Mouse (Mus musculus): Measurements from ENCODE around the gene Slc9a8. TPM values are rescaled to one million over a fixed set of nuclear protein-coding genes. Genes with fewer than 3 reads are reported as not detected.
A peak's percentile ranks its signal among the peaks of the same experiment; 100 is the strongest.

Gene Slc9a8
- polyA plus RNA-seq, 1 experiment from 2014 or later, result 20.9 TPM

DNA sequence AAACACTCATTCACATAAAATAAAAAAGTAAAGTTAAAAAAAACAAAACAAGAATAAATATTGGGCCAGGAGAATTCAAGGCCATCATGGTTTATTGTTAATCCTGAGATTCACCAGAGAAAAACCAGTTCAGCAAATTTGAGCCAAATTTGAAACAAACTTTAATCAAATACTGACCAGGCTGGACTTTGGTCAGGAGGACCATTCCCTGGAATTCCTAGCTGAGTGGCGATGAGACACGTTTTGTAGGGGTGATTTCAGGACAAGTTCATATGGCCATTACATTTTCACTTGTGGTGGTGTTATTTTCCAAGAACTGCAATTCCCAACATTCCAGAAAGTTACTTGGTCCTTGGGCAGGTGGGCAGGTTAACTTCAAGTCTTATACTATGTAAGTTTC, 14.1 kb downstream of the Slc9a8 start:
- peaks cover 5% of the 10 kb centered on the region; the same call in 1 of the 2 replicates for H3K36me3 ChIP-seq
- no peaks in the 10 kb centered on the region for H3K4me1 ChIP-seq (replicated peaks)
- H3K9me3 ChIP-seq, result no peaks in the 10 kb centered on the region
- 98% methylated on average over 2 of the region's 2 CpGs for WGBS
- H3K27ac ChIP-seq (replicated peaks), result no peak overlapping the region
- no peak for ATAC-seq (ENCODE audit: low FRiP score, low read depth)
- H3K4me3 ChIP-seq, result no peak overlapping the region
- H3K9ac ChIP-seq, result no peak overlapping the region
- H3K4me2 ChIP-seq, result no peak overlapping the region
- no peaks in the 10 kb centered on the region for H3K27me3 ChIP-seq

DNA sequence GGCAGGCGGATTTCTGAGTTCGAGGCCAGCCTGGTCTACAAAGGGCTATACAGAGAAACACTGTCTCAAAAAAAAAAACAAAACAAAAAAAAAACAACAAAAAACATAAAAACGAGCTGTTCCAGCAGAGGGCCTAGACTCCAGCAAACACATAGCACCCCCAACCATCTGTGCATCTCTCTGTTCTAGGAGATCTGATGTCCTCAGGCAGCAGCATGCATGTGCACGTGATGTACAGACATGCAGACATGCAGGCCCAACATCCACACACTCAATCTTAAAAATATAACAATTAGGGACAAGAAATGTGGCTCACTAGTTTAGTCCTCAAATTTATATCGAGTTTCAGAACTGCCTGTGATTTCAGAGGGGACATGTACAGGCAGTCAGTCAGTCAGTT, 14.9 kb downstream of the Slc9a8 start:
- Histone ChIP-seq H3K9me3 (no peaks in the 10 kb centered on the region), H3K4me3 (no peak overlapping the region), H3K27me3 (no peaks in the 10 kb centered on the region), H3K4me1 (replicated peaks) (no peaks in the 10 kb centered on the region), H3K27ac (replicated peaks) (no peak overlapping the region), H3K9ac (no peak overlapping the region), H3K36me3 (peaks cover 11% of the 10 kb centered on the region), H3K4me2 (no peak overlapping the region)
- no peak for ATAC-seq (ENCODE audit: low FRiP score, low read depth)
- WGBS, result 90% methylated on average over 5 of the region's 5 CpGs

DNA sequence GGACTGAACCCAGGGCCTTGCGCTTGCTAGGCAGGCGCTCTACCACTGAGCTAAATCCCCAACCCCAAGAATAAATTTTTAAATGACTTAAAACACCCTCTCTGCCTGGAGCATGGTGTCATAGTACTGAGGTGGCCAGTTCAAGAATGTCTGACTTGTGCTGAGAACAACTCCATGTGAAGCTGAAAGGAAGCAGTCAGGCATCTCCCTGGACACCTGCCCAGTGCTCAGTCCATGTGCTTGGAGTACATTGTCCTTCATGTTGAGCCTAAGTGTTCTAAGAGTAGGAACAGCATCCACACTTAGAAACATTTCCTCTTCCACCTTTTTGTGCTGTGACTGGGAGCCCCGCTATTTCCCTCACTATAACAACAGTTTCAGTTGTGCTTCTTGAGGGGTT, 17.9 kb downstream of the Slc9a8 start:
- no peak for ATAC-seq (ENCODE audit: low FRiP score, low read depth)
- Histone ChIP-seq H3K9me3 (no peaks in the 10 kb centered on the region), H3K4me2 (no peak overlapping the region), H3K36me3 (peaks cover 30% of the 10 kb centered on the region), H3K4me1 (replicated peaks) (no peaks in the 10 kb centered on the region), H3K9ac (no peak overlapping the region), H3K27ac (replicated peaks) (no peak overlapping the region), H3K4me3 (no peak overlapping the region), H3K27me3 (no peaks in the 10 kb centered on the region)
- WGBS, result 95% methylated on average over 3 of the region's 3 CpGs

DNA sequence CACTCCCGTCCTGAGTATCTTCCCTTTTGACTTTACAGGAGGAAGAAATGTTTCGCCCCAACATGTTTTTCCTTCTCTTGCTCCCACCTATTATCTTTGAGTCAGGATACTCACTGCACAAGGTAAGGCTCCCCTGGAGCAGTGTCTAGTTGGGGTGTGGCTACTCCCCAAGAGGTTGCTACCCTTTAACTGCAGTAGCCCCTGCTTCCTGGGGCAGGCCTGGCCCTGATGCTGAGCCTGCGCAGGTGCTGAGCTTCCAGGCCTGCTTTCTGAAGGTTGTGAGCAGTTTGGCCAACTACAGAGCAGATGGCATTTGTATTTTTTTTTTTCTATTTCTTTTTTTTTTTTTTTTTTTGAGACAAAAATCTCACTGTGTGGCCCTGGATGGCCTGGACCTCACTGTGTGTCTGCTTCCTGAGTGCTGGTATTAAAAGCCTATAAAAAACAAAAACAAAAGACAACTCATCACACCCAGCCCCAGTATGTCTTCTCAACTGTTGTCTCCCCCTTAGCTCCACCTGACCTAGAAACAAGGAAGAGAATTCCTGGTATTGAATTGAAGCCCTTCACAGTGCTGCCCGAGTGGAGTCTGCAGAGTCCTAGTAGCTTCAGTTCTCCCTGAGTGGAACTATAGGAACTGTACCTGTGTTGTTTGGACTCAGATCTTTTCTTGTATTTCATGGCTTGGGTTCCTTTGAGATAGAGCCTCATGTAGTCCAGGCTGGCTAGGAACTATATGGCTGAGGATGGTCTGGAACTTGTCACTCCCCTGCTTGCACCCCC, 22.1 kb downstream of the Slc9a8 start:
- 95% methylated on average over 4 of the region's 4 CpGs for WGBS
- no peak overlapping the region for H3K9ac ChIP-seq
- peaks cover 39% of the 10 kb centered on the region for H3K36me3 ChIP-seq
- H3K9me3 ChIP-seq, result no peaks in the 10 kb centered on the region
- H3K27ac ChIP-seq (replicated peaks), result no peak overlapping the region
- H3K4me2 ChIP-seq, result no peak overlapping the region
- no peaks in the 10 kb centered on the region for H3K4me1 ChIP-seq (replicated peaks)
- no peak for ATAC-seq (ENCODE audit: low FRiP score, low read depth)
- H3K4me3 ChIP-seq, result no peak overlapping the region
- no peaks in the 10 kb centered on the region for H3K27me3 ChIP-seq

DNA sequence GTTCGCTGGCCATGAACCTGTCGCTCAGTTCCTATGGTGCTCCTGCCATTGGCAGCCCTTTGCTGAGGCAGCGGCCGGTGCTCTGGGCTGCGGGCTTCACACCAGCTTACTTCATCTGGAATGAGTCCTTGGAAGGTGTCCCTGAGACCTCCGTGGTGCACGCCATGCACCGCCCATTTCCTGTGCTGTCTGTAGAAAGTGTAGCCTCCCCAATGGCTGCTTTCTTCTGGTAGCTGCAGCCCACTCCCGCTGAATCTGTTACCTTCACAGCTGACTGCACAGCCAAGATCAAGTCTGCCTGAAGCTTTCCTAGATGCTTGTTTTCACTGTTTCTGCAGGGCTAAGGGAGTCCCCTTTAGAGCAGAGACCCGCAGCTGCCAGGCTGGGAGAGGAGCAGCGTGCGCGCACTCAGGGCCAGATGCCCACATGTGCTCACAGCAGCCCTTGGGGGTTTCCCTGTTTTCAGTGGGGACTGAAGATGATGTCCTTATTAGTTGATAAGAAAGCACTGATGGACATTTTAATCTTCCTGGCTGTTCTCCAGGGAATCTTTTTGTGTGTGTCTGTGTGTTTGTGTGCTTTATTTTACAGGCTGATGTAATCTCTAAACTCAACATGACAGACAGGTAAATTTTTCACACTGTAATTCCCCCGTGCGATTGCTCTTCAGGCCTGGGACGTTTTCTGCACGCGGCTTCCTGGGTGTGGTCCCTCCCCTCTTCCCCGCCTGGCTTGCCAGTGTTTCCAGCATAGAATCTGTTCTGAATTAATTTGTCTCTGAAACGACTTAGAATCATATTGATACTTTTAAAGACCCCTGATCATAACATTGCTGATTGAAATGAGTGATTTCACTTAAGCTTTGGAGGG, 24.6 kb downstream of the Slc9a8 start:
- no peaks in the 10 kb centered on the region for H3K4me1 ChIP-seq (replicated peaks)
- H3K27ac ChIP-seq (replicated peaks), result peak overlapping the region; percentile 69
- H3K27me3 ChIP-seq, result no peaks in the 10 kb centered on the region
- peaks cover 34% of the 10 kb centered on the region for H3K36me3 ChIP-seq
- no peak overlapping the region for H3K4me3 ChIP-seq
- 0 out of 2 replicates have a peak, but pooled peaks have one; percentile 54 for ATAC-seq (ENCODE audit: low FRiP score, low read depth)
- H3K9me3 ChIP-seq, result no peaks in the 10 kb centered on the region
- no peak overlapping the region for H3K4me2 ChIP-seq
- 73% methylated on average over 20 of the region's 20 CpGs for WGBS
- H3K9ac ChIP-seq, result no peak overlapping the region

DNA sequence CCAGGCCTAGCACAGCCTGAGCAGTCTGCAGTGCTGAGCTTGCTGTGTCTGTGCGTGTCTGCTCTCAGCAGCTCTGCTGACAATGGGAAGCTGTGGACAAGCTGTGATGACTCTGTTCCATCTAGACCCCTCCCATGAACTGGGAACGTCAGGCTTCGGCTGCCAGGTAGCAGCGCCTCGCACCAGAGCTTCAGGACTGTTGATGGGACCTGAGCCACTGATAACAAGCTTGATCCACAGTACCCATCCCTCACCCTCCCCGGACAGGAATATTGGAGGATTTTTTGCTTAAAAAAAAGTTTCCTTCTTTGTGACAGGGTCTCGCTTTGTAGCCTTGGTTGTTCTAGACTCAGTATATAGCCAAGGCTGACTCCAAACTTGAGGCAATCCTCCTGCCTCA, 25.7 kb downstream of the Slc9a8 start:
- Histone ChIP-seq H3K4me3 (no peak overlapping the region), H3K27me3 (no peaks in the 10 kb centered on the region), H3K27ac (replicated peaks) (no peak overlapping the region), H3K4me1 (replicated peaks) (no peaks in the 10 kb centered on the region), H3K9me3 (no peaks in the 10 kb centered on the region), H3K9ac (no peak overlapping the region), H3K36me3 (peaks cover 28% of the 10 kb centered on the region), H3K4me2 (no peak overlapping the region)
- ATAC-seq (ENCODE audit: low FRiP score, low read depth), result no peak
- WGBS, result 92% methylated on average over 7 of the region's 7 CpGs

DNA sequence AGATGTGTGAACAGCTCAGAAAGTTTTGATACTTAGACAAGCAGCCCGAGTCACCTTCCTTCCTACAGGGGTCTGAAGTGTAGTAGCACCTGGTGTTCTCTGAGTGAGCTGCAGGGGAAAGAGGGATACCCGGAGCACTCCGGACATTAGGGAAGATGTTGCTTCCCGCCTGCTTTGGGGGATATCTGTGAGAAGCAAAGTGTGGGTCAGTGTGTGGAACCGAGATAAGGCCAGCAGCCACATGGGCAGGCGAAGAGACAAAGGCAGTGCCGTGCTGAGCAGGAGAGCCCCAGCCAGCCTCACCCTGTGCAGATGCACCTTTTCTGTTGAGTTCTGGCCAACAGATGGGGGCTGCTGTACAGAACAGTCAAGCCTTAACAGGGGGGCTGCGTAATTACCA, 26.1 kb downstream of the Slc9a8 start:
- no peak for ATAC-seq (ENCODE audit: low FRiP score, low read depth)
- H3K4me3 ChIP-seq, result no peak overlapping the region
- no peak overlapping the region for H3K27ac ChIP-seq (replicated peaks)

DNA sequence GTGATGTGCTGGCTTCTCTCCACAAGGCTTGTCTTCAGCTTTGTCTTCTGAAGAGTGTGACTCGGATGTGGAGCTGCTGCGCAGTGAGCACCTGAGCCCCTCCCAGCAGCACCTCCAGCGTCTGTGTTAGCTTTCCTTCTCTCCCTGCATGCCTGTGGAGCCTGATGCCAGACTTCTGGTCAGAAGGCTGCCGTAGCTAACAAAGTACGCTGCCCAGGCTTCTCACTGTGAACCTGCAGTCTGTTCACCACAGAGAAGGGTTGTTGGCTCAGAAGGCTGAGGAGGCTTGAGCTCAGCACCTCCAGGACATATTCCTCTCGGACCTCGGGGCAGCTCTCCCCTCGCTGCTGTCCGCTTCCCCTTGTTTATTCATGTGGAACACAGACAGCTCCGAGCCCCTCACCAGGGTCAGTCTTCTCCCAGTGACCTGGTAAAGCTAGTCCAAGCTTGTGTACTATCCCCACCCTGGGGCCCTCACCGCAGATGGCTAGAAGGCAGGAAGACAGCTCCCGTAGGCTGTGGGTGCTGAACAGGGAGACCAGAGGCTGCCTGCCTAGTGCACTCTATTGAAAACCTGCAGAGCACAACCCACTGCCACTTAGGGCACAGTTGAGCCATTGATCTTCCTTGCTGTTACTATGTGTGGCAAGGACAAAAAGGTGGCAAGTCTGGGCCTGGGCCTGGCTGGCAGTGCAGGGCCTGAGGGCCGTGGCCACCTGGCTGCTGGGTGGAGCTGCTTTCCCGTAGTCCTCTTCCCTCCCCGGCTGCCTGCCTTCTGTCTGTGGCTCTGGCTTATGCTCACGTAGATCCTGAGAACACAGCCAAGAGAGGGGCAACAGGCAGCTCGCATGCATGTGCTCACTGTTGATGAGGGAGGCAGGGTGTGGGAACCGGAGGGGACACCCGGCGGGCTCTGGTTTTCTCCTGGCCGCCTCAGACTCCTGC, 28.1 kb downstream of the Slc9a8 start:
- Histone ChIP-seq H3K27ac (replicated peaks) (no peak overlapping the region), H3K9ac (no peak overlapping the region), H3K36me3 (peaks cover 23% of the 10 kb centered on the region; the same call in 1 of the 2 replicates), H3K4me1 (replicated peaks) (no peaks in the 10 kb centered on the region), H3K9me3 (no peaks in the 10 kb centered on the region), H3K4me3 (no peak overlapping the region), H3K4me2 (no peak overlapping the region), H3K27me3 (no peaks in the 10 kb centered on the region)
- WGBS, result 89% methylated on average over 21 of the region's 21 CpGs
- ATAC-seq (ENCODE audit: low FRiP score, low read depth), result no peak

More for the DNA sequence above, 26.1 kb downstream of the Slc9a8 start:
- peaks cover 23% of the 10 kb centered on the region for H3K36me3 ChIP-seq
- 86% methylated on average over 8 of the region's 8 CpGs for WGBS
- no peaks in the 10 kb centered on the region for H3K27me3 ChIP-seq
- H3K9me3 ChIP-seq, result no peaks in the 10 kb centered on the region
- no peak overlapping the region for H3K9ac ChIP-seq
- H3K4me2 ChIP-seq, result no peak overlapping the region
- no peaks in the 10 kb centered on the region for H3K4me1 ChIP-seq (replicated peaks)

DNA sequence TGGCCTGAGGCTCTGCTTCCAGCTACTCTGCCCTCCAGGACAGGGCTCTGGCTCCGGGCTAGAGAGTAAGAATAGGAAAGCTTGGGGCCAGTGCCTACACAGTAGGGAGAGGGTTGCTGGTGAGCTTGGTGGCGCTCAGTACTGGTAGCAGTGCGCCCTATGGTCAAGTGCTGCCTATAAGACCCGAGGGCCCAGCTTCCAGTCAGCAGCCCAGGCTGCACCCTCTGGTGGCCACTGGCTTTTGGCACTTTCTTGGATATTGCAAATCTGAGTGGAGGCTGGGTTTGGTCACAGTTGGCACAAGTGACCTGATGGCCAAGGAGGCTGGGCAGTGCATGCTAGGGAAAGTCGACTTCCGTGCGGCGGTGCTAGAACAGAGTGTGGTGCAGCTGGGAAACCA, 29.1 kb downstream of the Slc9a8 start:
- Histone ChIP-seq H3K9me3 (no peaks in the 10 kb centered on the region), H3K4me2 (no peak overlapping the region), H3K4me1 (replicated peaks) (no peaks in the 10 kb centered on the region), H3K27ac (replicated peaks) (no peak overlapping the region), H3K27me3 (no peaks in the 10 kb centered on the region), H3K4me3 (no peak overlapping the region), H3K36me3 (peaks cover 23% of the 10 kb centered on the region; the same call in 1 of the 2 replicates), H3K9ac (no peak overlapping the region)
- whole genome bisulfite sequencing, result 93% methylated on average over 8 of the region's 8 CpGs
- ATAC-seq (ENCODE audit: low FRiP score, low read depth), result no peak

DNA sequence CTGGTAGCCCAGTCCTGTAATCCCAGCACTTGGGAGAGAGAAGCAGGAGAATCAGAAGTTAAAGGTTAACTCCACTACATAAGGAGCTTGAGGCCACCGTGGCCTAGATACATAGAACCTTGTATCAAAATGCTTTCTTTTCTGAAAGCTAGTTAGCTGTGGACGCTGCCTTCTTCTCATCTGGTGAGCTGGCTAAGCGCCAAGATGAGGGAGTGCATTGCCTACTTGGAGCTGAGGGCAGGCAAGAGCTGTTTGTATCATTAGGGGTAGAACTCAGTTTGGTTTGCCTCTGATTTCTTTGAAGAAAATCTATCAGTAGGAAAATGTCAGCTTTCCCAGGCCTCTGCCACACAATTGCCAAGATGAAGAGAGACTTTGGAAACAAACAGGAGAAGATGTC, 32.3 kb downstream of the Slc9a8 start:
- Histone ChIP-seq H3K4me3 (no peak overlapping the region), H3K9ac (no peak overlapping the region), H3K36me3 (peaks cover 14% of the 10 kb centered on the region; the same call in 1 of the 2 replicates), H3K9me3 (no peaks in the 10 kb centered on the region), H3K27me3 (no peaks in the 10 kb centered on the region), H3K27ac (replicated peaks) (no peak overlapping the region), H3K4me1 (replicated peaks) (no peaks in the 10 kb centered on the region), H3K4me2 (no peak overlapping the region)
- no peak for ATAC-seq (ENCODE audit: low FRiP score, low read depth)
- 71% methylated on average over 3 of the region's 3 CpGs for WGBS

DNA sequence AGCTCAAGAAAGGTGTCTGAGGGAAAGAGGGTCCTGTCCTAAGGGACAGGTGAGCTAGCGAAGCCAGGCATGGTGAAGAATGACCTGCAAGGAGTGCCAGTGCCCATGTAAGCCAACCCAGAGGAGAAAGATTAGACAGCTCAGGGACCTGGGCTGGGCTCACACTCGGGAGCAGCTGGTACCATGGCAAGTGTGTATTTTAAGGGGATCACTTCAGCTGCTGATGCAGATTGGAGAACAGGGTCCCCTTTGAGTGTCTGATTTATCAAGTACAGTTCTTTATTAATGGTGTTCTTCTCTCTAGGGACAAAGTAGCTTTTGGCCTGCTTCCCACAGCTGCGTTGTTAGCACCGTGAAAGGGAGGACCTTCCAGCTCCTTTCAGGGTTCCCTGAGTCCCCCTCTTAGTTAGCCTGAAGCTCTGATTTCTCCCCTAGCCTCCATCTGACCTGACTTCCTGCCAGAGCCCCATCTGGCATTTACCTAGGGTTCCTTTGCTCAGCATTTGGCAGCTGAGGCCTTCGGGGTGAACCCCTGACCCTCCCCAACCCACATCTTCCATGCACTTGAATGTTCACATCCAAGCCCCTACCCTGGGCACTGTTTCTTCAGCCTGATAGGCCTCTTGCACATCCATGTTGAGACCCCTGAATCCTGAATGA, 35.0 kb downstream of the Slc9a8 start:
- Histone ChIP-seq H3K27ac (replicated peaks) (no peak overlapping the region), H3K27me3 (no peaks in the 10 kb centered on the region), H3K9ac (no peak overlapping the region), H3K4me2 (no peak overlapping the region), H3K36me3 (peaks cover 12% of the 10 kb centered on the region; the same call in 1 of the 2 replicates), H3K9me3 (no peaks in the 10 kb centered on the region), H3K4me1 (replicated peaks) (no peaks in the 10 kb centered on the region), H3K4me3 (no peak overlapping the region)
- 74% methylated on average over 5 of the region's 5 CpGs for WGBS
- no peak for ATAC-seq (ENCODE audit: low FRiP score, low read depth)
